In genomic region chr7:35628496-35628895, GRCm38 (mm10) we compare ENCODE assay signal across 8 mouse cellular contexts. TPM values are rescaled to one million over a fixed set of nuclear protein-coding genes. Genes with fewer than 3 reads are reported as not detected.
DNase-seq lines count a peak whose midpoint lies in the region; ATAC-seq lines count a peak whose summit lies in the region.
"Had no signal": no experiment of that assay in that cellular context is flagged by ENCODE, and none has a peak within 500 bp of the region (broad histone marks: within the 10 kb centered on the region; RNA-seq: fewer than 3 reads in every experiment).

No protein-coding gene starts in this region.

- 73% methylated on average over 5 of the region's 5 CpGs for WGBS in intestine, embryonic 14.5 days
- 75% methylated on average over 5 of the region's 5 CpGs for WGBS in intestine, embryonic 16.5 days
- 73% methylated on average over 5 of the region's 5 CpGs for WGBS in embryonic facial prominence, embryonic 10.5 days

- no peak overlapping the region for H3K27ac ChIP-seq in intestine, embryonic 14.5 days (ENCODE audit: low read depth)
- H3K27ac ChIP-seq in intestine, embryonic 16.5 days (ENCODE audit: low read length): no peak overlapping the region
- no peak overlapping the region for H3K27ac ChIP-seq in embryonic facial prominence, embryonic 10.5 days (replicated peaks)
- H3K27ac ChIP-seq: macrophage had no signal

- 0 out of 2 replicates have a peak, but pooled peaks cover 2% of the 10 kb centered on the region for H3K9me3 ChIP-seq in intestine, embryonic 14.5 days (ENCODE audit: control insufficient read depth, low read length)
- no peaks in the 10 kb centered on the region for H3K9me3 ChIP-seq in intestine, embryonic 16.5 days (ENCODE audit: control insufficient read depth, low read length)
- H3K9me3 ChIP-seq in embryonic facial prominence, embryonic 10.5 days: no peaks in the 10 kb centered on the region

- H3K4me1 ChIP-seq in intestine, embryonic 14.5 days (replicated peaks; ENCODE audit: control insufficient read depth, insufficient read depth, low read length): no peaks in the 10 kb centered on the region
- H3K4me1 ChIP-seq in intestine, embryonic 16.5 days (ENCODE audit: control insufficient read depth, insufficient read depth, low read length): no peaks in the 10 kb centered on the region
- no peaks in the 10 kb centered on the region for H3K4me1 ChIP-seq in embryonic facial prominence, embryonic 10.5 days

- no peak for ATAC-seq in intestine, embryonic 14.5 days (replicated peaks; ENCODE audit: low FRiP score, low TSS enrichment, low read depth)
- ATAC-seq in intestine, embryonic 16.5 days: no peak

- DNase-seq in intestine, embryonic 14.5 days (ENCODE audit: low spot score): peak; percentile 80
- peak; percentile 68 to 73 for DNase-seq in B cell, adult 2 months
- DNase-seq in ES-CJ7 (ENCODE audit: low read depth, low spot score): peak; percentile 57
- peak; percentile 50 for DNase-seq in embryonic facial prominence, embryonic 10.5 days (ENCODE audit: low spot score)
- peak; percentile 64 for DNase-seq in naive thymus-derived CD4-positive, alpha-beta T cell, adult 2 months (ENCODE audit: low read depth)
- no peak for DNase-seq in left cerebral cortex, postnatal 25 days (ENCODE audit: low spot score in 2 of 2)

- intact Hi-C loops in left cerebral cortex, postnatal 25 days (cut with DNase I): no loop called here

- H3K4me3 ChIP-seq in intestine, embryonic 14.5 days (ENCODE audit: low read depth, low read length): no peak overlapping the region
- H3K4me3 ChIP-seq in intestine, embryonic 16.5 days (ENCODE audit: low read length): no peak overlapping the region
- no peak overlapping the region for H3K4me3 ChIP-seq in embryonic facial prominence, embryonic 10.5 days

- no peaks in the 10 kb centered on the region for H3K27me3 ChIP-seq in intestine, embryonic 14.5 days (replicated peaks; ENCODE audit: control insufficient read depth, insufficient read depth, low read length)
- no peaks in the 10 kb centered on the region for H3K27me3 ChIP-seq in intestine, embryonic 16.5 days (replicated peaks; ENCODE audit: control insufficient read depth, insufficient read depth, low read length)
- H3K27me3 ChIP-seq in embryonic facial prominence, embryonic 10.5 days (replicated peaks; ENCODE audit: low read depth, poor library complexity, severe bottlenecking): no peaks in the 10 kb centered on the region

- no peak overlapping the region for H3K9ac ChIP-seq in intestine, embryonic 14.5 days (ENCODE audit: low read length)
- no peak overlapping the region for H3K9ac ChIP-seq in intestine, embryonic 16.5 days (ENCODE audit: low read depth, low read length)

- H3K4me2 ChIP-seq in intestine, embryonic 14.5 days (ENCODE audit: low read length): no peak overlapping the region
- no peak overlapping the region for H3K4me2 ChIP-seq in intestine, embryonic 16.5 days (ENCODE audit: low read depth, low read length)

- peaks cover 71% of the 10 kb centered on the region for H3K36me3 ChIP-seq in intestine, embryonic 14.5 days (ENCODE audit: control insufficient read depth, insufficient read depth, low read length)
- peaks cover 25% of the 10 kb centered on the region for H3K36me3 ChIP-seq in intestine, embryonic 16.5 days (ENCODE audit: control insufficient read depth, insufficient read depth, low read length)
- H3K36me3 ChIP-seq in embryonic facial prominence, embryonic 10.5 days (replicated peaks): peaks cover 92% of the 10 kb centered on the region

RNA-seq across cellular contexts. Expression of gene Pdcd5, which starts 18.8 kb away (rescaled TPM):
- polyA plus RNA-seq in intestine, embryonic 14.5 days (2014; fragmentation: Nextera tagmentation; extraction: Ambion mirVana): 260 and 278 TPM in 2 replicates
- 170 and 184 TPM in 2 replicates for polyA plus RNA-seq in intestine, embryonic 16.5 days (2015; fragmentation: Nextera tagmentation; extraction: Ambion mirVana)
- polyA plus RNA-seq in embryonic facial prominence, embryonic 10.5 days (2016; fragmentation: Nextera tagmentation; extraction: Ambion mirVana): 313 and 320 TPM in 2 replicates
- 10 to 100 TPM; 67.3 to 72.0 TPM for total RNA-seq in left cerebral cortex, postnatal 25 days (2021)

RNA-seq across cellular contexts. Expression of gene Ankrd27, which starts 42.5 kb away (rescaled TPM):
- polyA plus RNA-seq in intestine, embryonic 14.5 days (2014; fragmentation: Nextera tagmentation; extraction: Ambion mirVana): 41.4 and 43.5 TPM in 2 replicates
- 32.4 and 34.9 TPM in 2 replicates for polyA plus RNA-seq in intestine, embryonic 16.5 days (2015; fragmentation: Nextera tagmentation; extraction: Ambion mirVana)
- 44.1 TPM in 2 replicates for polyA plus RNA-seq in embryonic facial prominence, embryonic 10.5 days (2016; fragmentation: Nextera tagmentation; extraction: Ambion mirVana)
- 10 to 100 TPM; 40.3 to 42.6 TPM for total RNA-seq in left cerebral cortex, postnatal 25 days (2021)

RNA-seq across cellular contexts. Expression of gene Rgs9bp, which starts 43.1 kb away (rescaled TPM):
- polyA plus RNA-seq in intestine, embryonic 14.5 days (2014; fragmentation: Nextera tagmentation; extraction: Ambion mirVana): 0.16 and 0.23 TPM in 2 replicates
- polyA plus RNA-seq in intestine, embryonic 16.5 days (2015; fragmentation: Nextera tagmentation; extraction: Ambion mirVana): 0.04 and 0.09 TPM in 2 replicates
- polyA plus RNA-seq in embryonic facial prominence, embryonic 10.5 days (2016; fragmentation: Nextera tagmentation; extraction: Ambion mirVana): 0.24 and 0.28 TPM in 2 replicates
- under 1 TPM; 0.48 TPM for total RNA-seq in left cerebral cortex, postnatal 25 days (2021)

Comparison
In these comparisons a context has a peak if more than half of its experiments do, and no peak if none do; other contexts are left out.
1. DNase-seq: peak in intestine, embryonic 14.5 days (single experiment), B cell, adult 2 months (2 of 2), ES-CJ7 (single experiment), embryonic facial prominence, embryonic 10.5 days (single experiment) and naive thymus-derived CD4-positive, alpha-beta T cell, adult 2 months (single experiment); none in left cerebral cortex, postnatal 25 days (0 of 2).